Mouse (Mus musculus) CH12.LX (cell line): Measurements from ENCODE around the gene Ncl. TPM values are rescaled to one million over a fixed set of nuclear protein-coding genes. Genes with fewer than 3 reads are reported as not detected.

Source experiments
- DNase-seq: peaks from one replicate; pipeline ENCODE4 v3.0.0-alpha.2; 2013; ENCODE audit errors: extremely low read depth
- H3K27ac ChIP-seq: 2 replicates; pipeline ENCODE4 v1.5.1; 2012; ENCODE audit warnings: low read depth, mild to moderate bottlenecking, control low read depth, moderate library complexity; ENCODE audit not compliant: insufficient read depth
- H3K27me3 ChIP-seq: replicated peaks from 2 replicates; pipeline ENCODE3; 2012; ENCODE audit warnings: inconsistent platforms
- H3K36me3 ChIP-seq, 2 experiments: replicated peaks in 1 of 2; 2 replicates each; pipeline versions ENCODE3 to v1.6.1; 2012; ENCODE audit warnings: inconsistent platforms in 1 of 2, low read length in 1 of 2, mild to moderate bottlenecking in 1 of 2, mixed read lengths in 1 of 2, moderate library complexity in 1 of 2; ENCODE audit not compliant: control insufficient read depth in 1 of 2, insufficient read depth in 1 of 2
- H3K4me1 ChIP-seq, 2 experiments: 2 replicates each; pipeline ENCODE4 v1.6.1; 2012; ENCODE audit warnings: inconsistent platforms in 1 of 2, moderate library complexity in 1 of 2; ENCODE audit not compliant: insufficient read depth in 2 of 2, control insufficient read depth in 1 of 2
- H3K4me2 ChIP-seq: 2 replicates; pipeline ENCODE4 v1.6.1; 2012; ENCODE audit warnings: low read depth, mild to moderate bottlenecking, control low read depth; ENCODE audit not compliant: poor library complexity, insufficient read depth, severe bottlenecking
- H3K4me3 ChIP-seq, 3 experiments: fragments of 150-350 bp in 1 of 3; sonication (generic) in 1 of 3; replicated peaks in 1 of 3; 2 replicates each; pipeline versions ENCODE3 to v1.5.1; 2011 to 2012; ENCODE audit warnings: low read depth in 2 of 3, low read length in 2 of 3, mild to moderate bottlenecking in 2 of 3, moderate library complexity in 2 of 3, control low read depth in 1 of 3, improper control_type of control experiment in 1 of 3, inconsistent platforms in 1 of 3, mixed read lengths in 1 of 3; ENCODE audit not compliant: poor library complexity in 1 of 3
- H3K79me2 ChIP-seq: replicated peaks from 2 replicates; pipeline ENCODE4 v1.6.1; 2012; ENCODE audit warnings: mild to moderate bottlenecking, moderate library complexity; ENCODE audit not compliant: control insufficient read depth, poor library complexity, insufficient read depth, severe bottlenecking; ENCODE audit errors: extremely low read depth
- H3K9ac ChIP-seq: 2 replicates; pipeline ENCODE4 v1.6.1; 2012; ENCODE audit warnings: low read depth, mild to moderate bottlenecking, control low read depth, moderate library complexity; ENCODE audit not compliant: insufficient read depth
- H3K9me3 ChIP-seq: replicated peaks from 2 replicates; pipeline ENCODE3; 2012; ENCODE audit warnings: low read length, inconsistent platforms, mixed read lengths
- CHD2 ChIP-seq: IDR thresholded peaks from 2 replicates; pipeline ENCODE4 v1.6.1; 2011; ENCODE audit warnings: low read length, improper control_type of control experiment
- CTCF ChIP-seq, 2 experiments: IDR thresholded peaks in 1 of 2; conservative IDR thresholded peaks in 1 of 2; 2 replicates each; pipeline ENCODE4 v1.5.1; 2011 to 2012; ENCODE audit warnings: low read depth in 2 of 2, low read length in 2 of 2, improper control_type of control experiment in 1 of 2, inconsistent platforms in 1 of 2, mild to moderate bottlenecking in 1 of 2, moderate library complexity in 1 of 2
- ELF1 ChIP-seq: IDR thresholded peaks from 2 replicates; pipeline ENCODE4 v1.6.1; 2014; ENCODE audit warnings: low read depth, mild to moderate bottlenecking, inconsistent platforms, low read length, improper control_type of control experiment
- ETS1 ChIP-seq: conservative IDR thresholded peaks from 2 replicates; pipeline ENCODE4 v1.6.1; 2012; ENCODE audit warnings: low read depth, mild to moderate bottlenecking, inconsistent platforms, low read length, improper control_type of control experiment, moderate library complexity
- IRF4 ChIP-seq: IDR thresholded peaks from 2 replicates; pipeline ENCODE4 v1.6.1; 2014; ENCODE audit warnings: low read depth, mild to moderate bottlenecking, inconsistent platforms, low read length, improper control_type of control experiment
- MAFK ChIP-seq: IDR thresholded peaks from 2 replicates; pipeline ENCODE4 v1.6.1; 2011; ENCODE audit warnings: low read length, improper control_type of control experiment; ENCODE audit not compliant: insufficient replicate concordance
- MAX ChIP-seq: IDR thresholded peaks from 2 replicates; pipeline ENCODE4 v1.6.1; 2011; ENCODE audit warnings: low read length, improper control_type of control experiment
- MAZ ChIP-seq: IDR thresholded peaks from 2 replicates; pipeline ENCODE4 v1.6.1; 2012; ENCODE audit warnings: low read depth, mild to moderate bottlenecking, inconsistent platforms, low read length, improper control_type of control experiment, moderate library complexity
- MXI1 ChIP-seq: IDR thresholded peaks from 2 replicates; pipeline ENCODE4 v1.6.1; 2011; ENCODE audit warnings: mild to moderate bottlenecking, low read depth, low read length, improper control_type of control experiment
- MYC ChIP-seq: IDR thresholded peaks from 2 replicates; pipeline ENCODE4 v1.6.1; 2011; ENCODE audit warnings: low read depth, mild to moderate bottlenecking, improper control_type of control experiment, low read length
- NELFE ChIP-seq: IDR thresholded peaks from 2 replicates; pipeline ENCODE4 v1.6.1; 2011; ENCODE audit warnings: low read depth, low read length, improper control_type of control experiment
- NRF1 ChIP-seq: IDR thresholded peaks from 2 replicates; pipeline ENCODE4 v1.6.1; 2014; ENCODE audit warnings: low read depth, mild to moderate bottlenecking, inconsistent platforms, low read length, improper control_type of control experiment, moderate library complexity
- RAD21 ChIP-seq: IDR thresholded peaks from 2 replicates; pipeline ENCODE4 v1.6.1; 2011; ENCODE audit warnings: low read depth, mild to moderate bottlenecking, low read length, improper control_type of control experiment, moderate library complexity
- RCOR1 ChIP-seq: conservative IDR thresholded peaks from 2 replicates; pipeline ENCODE4 v1.6.1; 2012; ENCODE audit warnings: low read depth, mild to moderate bottlenecking, inconsistent platforms, low read length, improper control_type of control experiment
- SMC3 ChIP-seq: IDR thresholded peaks from 2 replicates; pipeline ENCODE4 v1.6.1; 2011; ENCODE audit warnings: low read depth, low read length, improper control_type of control experiment
- TBP ChIP-seq: conservative IDR thresholded peaks from 2 replicates; pipeline ENCODE4 v1.6.1; 2011; ENCODE audit warnings: low read depth, low read length, improper control_type of control experiment
- UBTF ChIP-seq: IDR thresholded peaks from 2 replicates; pipeline ENCODE4 v1.6.1; 2012; ENCODE audit warnings: low read depth, mild to moderate bottlenecking, inconsistent platforms, low read length, improper control_type of control experiment, moderate library complexity
- USF1 ChIP-seq: IDR thresholded peaks from 2 replicates; pipeline ENCODE4 v1.6.1; 2014; ENCODE audit warnings: low read depth, mild to moderate bottlenecking, inconsistent platforms, low read length, improper control_type of control experiment
- ZC3H11A ChIP-seq: IDR thresholded peaks from 2 replicates; pipeline ENCODE4 v1.6.1; 2012; ENCODE audit warnings: low read depth, mild to moderate bottlenecking, inconsistent platforms, low read length, improper control_type of control experiment
- ZNF384 ChIP-seq: IDR thresholded peaks from 2 replicates; pipeline ENCODE4 v1.6.1; 2012; ENCODE audit warnings: low read depth, low read length, improper control_type of control experiment, inconsistent platforms
- dilution Hi-C: fragments of 300-500 bp; cut with MboI; formaldehyde crosslinking; loops from 2 replicates; pipeline ENCODE4 v1.14.3; 2020; ENCODE audit warnings: low sequenced_read_pairs; ENCODE audit not compliant: extremely low pct_unique_long_range_greater_than_20kb, extremely low pct_ligation_motif_present
- in situ Hi-C: fragments of 300-500 bp; cut with MboI; formaldehyde crosslinking; loops from 3 replicates; pipeline ENCODE4 v1.14.3; 2019; ENCODE audit warnings: low sequenced_read_pairs, low pct_ligation_motif_present, low pct_unique_long_range_greater_than_20kb, mixed read lengths
- polyA plus RNA-seq: library from polyadenylated mRNA; unstranded; fragments of >175 nt; gene quantifications from 2 replicates; pipeline ENCODE4 v1.2.1, GENCODE M21; 2012; ENCODE audit warnings: low read depth; ENCODE audit not compliant: insufficient read length
- total RNA-seq, 2 experiments: library from RNA; depleted of rRNA; stranded (reverse); fragments of 300-350 nt in 1 of 2; fragments of >200 nt in 1 of 2; gene quantifications; 2 replicates each; pipeline ENCODE4 v1.2.3; 2012 to 2014

Gene Ncl
- total and polyA plus RNA-seq, 3 experiments, result 184 to 2,617 (median 359) TPM

GRCm38 (mm10) chr1:86302532-86302931 is 56.7 kb downstream of the Ncl start, which contains the start of gene B3gnt7:
B3gnt7 (plus strand) TSS chr1:86302832.
- Histone ChIP-seq H3K79me2 (no peaks in the 10 kb centered on the region), H3K4me3 (peak within 1 kb of the TSS in 1 of 3 experiments; percentile 23), H3K4me1 (peaks cover 16 to 20% of the 10 kb centered on the region in 2 experiments), H3K27ac (no peak within 1 kb of the TSS), H3K9ac (no peak within 1 kb of the TSS), H3K36me3 (no peaks in the 10 kb centered on the region), H3K9me3 (no peaks in the 10 kb centered on the region), H3K4me2 (peak within 1 kb of the TSS; percentile 87), H3K27me3 (no peaks in the 10 kb centered on the region)
- dilution Hi-C loops, result no loop called here
- no peak for DNase-seq
- no peak for TF ChIP-seq USF1
- no peak for TF ChIP-seq UBTF
- TF ChIP-seq CTCF (conservative IDR thresholded peaks at IDR 0.05 in 1 of 2, IDR thresholded peaks at IDR 0.05 in 1 of 2; ENCODE audit: low read depth in 2 of 2, low read length in 2 of 2), result no peak
- TF ChIP-seq NRF1, result no peak
- no peak for TF ChIP-seq ETS1
- TF ChIP-seq CHD2, result no peak
- no peak for TF ChIP-seq MXI1
- no peak for TF ChIP-seq MYC
- no peak for TF ChIP-seq NELFE
- no peak for TF ChIP-seq MAX
- TF ChIP-seq ZNF384, result no peak
- TF ChIP-seq MAFK, result no peak
- TF ChIP-seq RCOR1, result no peak
- TF ChIP-seq MAZ, result no peak
- in situ Hi-C loops, result no loop called here

- H3K79me2 ChIP-seq, result no peaks in the 10 kb centered on the region
- no peak overlapping the region for H3K9ac ChIP-seq
- peak; percentile 31 for DNase-seq
- no peak overlapping the region for H3K4me2 ChIP-seq
- H3K9me3 ChIP-seq, result no peaks in the 10 kb centered on the region
- H3K27me3 ChIP-seq, result no peaks in the 10 kb centered on the region
- H3K27ac ChIP-seq, result no peak overlapping the region
- dilution Hi-C loops, result no loop called here
- H3K4me3 ChIP-seq, result no peak overlapping the region
- TF ChIP-seq RAD21, result peak; percentile 82
- TF ChIP-seq IRF4, result 0 out of 2 replicates have a peak, but pooled peaks have one; percentile 22
- TF ChIP-seq SMC3, result peak; percentile 67
- TF ChIP-seq ELF1, result no peak
- peak in 1 of 2 experiments; percentile 75; a peak in 2 of 4 replicates for TF ChIP-seq CTCF (conservative IDR thresholded peaks at IDR 0.05 in 1 of 2, IDR thresholded peaks at IDR 0.05 in 1 of 2; ENCODE audit: low read depth in 2 of 2, low read length in 2 of 2)
- TF ChIP-seq TBP, result no peak
- no peak for TF ChIP-seq ZNF384
- TF ChIP-seq ZC3H11A, result peak; percentile 15; the same call in 1 of the 2 replicates
- TF ChIP-seq, all 38 proteins: peak for 5
- H3K36me3 ChIP-seq, result no peaks in the 10 kb centered on the region
- in situ Hi-C loops, result no loop called here
- H3K4me1 ChIP-seq, result peaks cover 16 to 25% of the 10 kb centered on the region in 2 experiments
Measured at GRCm38 (mm10) chr1:86301221-86302091, 57.7 kb downstream of the Ncl start.
